Comparison of ENCODE assay signal across 9 mouse cellular contexts in genomic region chr7:30421890-30422435, GRCm38 (mm10). TPM values are rescaled to one million over a fixed set of nuclear protein-coding genes. Genes with fewer than 3 reads are reported as not detected.
DNase-seq lines count a peak whose midpoint lies in the region; ATAC-seq and TF ChIP-seq lines count a peak whose summit lies in the region.
"Had no signal": no experiment of that assay in that cellular context is flagged by ENCODE, and none has a peak within 500 bp of the region (broad histone marks: within the 10 kb centered on the region; RNA-seq: fewer than 3 reads in every experiment).

No protein-coding gene starts in this region.

- H3K36me3 ChIP-seq in heart, embryonic 14.5 days (ENCODE audit: control insufficient read depth, insufficient read depth, low read length): peaks cover 9% of the 10 kb centered on the region
- peaks cover 8% of the 10 kb centered on the region; the same call in 1 of the 2 replicates for H3K36me3 ChIP-seq in liver, embryonic 11.5 days (ENCODE audit: control insufficient read depth, insufficient read depth, low read length)
- no peaks in the 10 kb centered on the region for H3K36me3 ChIP-seq in myocyte (ENCODE audit: control insufficient read depth, insufficient read depth)

- H3K4me2 ChIP-seq in heart, embryonic 14.5 days (ENCODE audit: low read length): peak overlapping the region; percentile 81
- H3K4me2 ChIP-seq in liver, embryonic 11.5 days: peak overlapping the region; percentile 74
- peak overlapping the region; percentile 45 for H3K4me2 ChIP-seq in myocyte (ENCODE audit: low read depth)

- H3ac ChIP-seq in myocyte (ENCODE audit: control insufficient read depth, insufficient read length): no peak overlapping the region

- H3K27ac ChIP-seq in brown adipose tissue, adult 24 weeks (replicated peaks; ENCODE audit: low read depth, low read length): peak overlapping the region; percentile 79
- H3K27ac ChIP-seq in heart, embryonic 14.5 days (replicated peaks in 1 of 2; ENCODE audit: control insufficient read depth in 1 of 2, insufficient read depth in 1 of 2, low read depth in 2 of 2, low read length in 2 of 2): no peak overlapping the region; a peak in 1 of 4 replicates
- H3K27ac ChIP-seq in liver, embryonic 11.5 days (ENCODE audit: low read depth, low read length): no peak overlapping the region

- peaks cover 10% of the 10 kb centered on the region for H3K27me3 ChIP-seq in heart, embryonic 14.5 days (ENCODE audit: control insufficient read depth, insufficient read depth, low read length)
- H3K27me3 ChIP-seq in liver, embryonic 11.5 days (replicated peaks; ENCODE audit: control insufficient read depth, insufficient read depth, low read length): no peaks in the 10 kb centered on the region
- H3K27me3 ChIP-seq in myocyte (ENCODE audit: control insufficient read depth, insufficient read depth, insufficient read length): peaks cover 63% of the 10 kb centered on the region

- no peaks in the 10 kb centered on the region for H3K4me1 ChIP-seq in brown adipose tissue, adult 24 weeks (ENCODE audit: control insufficient read depth, insufficient read depth, insufficient read length, low read length)
- peaks cover 0 to 13% of the 10 kb centered on the region in 2 experiments; a peak in 2 of 4 replicates for H3K4me1 ChIP-seq in heart, embryonic 14.5 days (ENCODE audit: control insufficient read depth in 2 of 2, insufficient read depth in 2 of 2, low read length in 2 of 2)
- H3K4me1 ChIP-seq in liver, embryonic 11.5 days (replicated peaks; ENCODE audit: control insufficient read depth, insufficient read depth, low read length): 0 out of 2 replicates have a peak, but pooled peaks cover 5% of the 10 kb centered on the region

- WGBS in heart, embryonic 14.5 days: under 1% methylated on average over 45 of the region's 45 CpGs
- WGBS in liver, embryonic 11.5 days: under 1% methylated on average over 45 of the region's 45 CpGs

- H3K9me3 ChIP-seq in heart, embryonic 14.5 days (ENCODE audit: control insufficient read depth, low read length): peaks cover 8% of the 10 kb centered on the region
- H3K9me3 ChIP-seq in liver, embryonic 11.5 days (ENCODE audit: control insufficient read depth, low read length): no peaks in the 10 kb centered on the region

- peak overlapping the region; percentile 67 for H3K9ac ChIP-seq in heart, embryonic 14.5 days (ENCODE audit: low read length)
- H3K9ac ChIP-seq in liver, embryonic 11.5 days (ENCODE audit: low read depth, low read length): peak overlapping the region; percentile 50

- TF ChIP-seq POLR2A in myocyte (IDR thresholded peaks at IDR 0.05; ENCODE audit: insufficient read length, low read depth): no peak

- ATAC-seq in CD4-positive, CD25-positive, alpha-beta regulatory T cell, adult 4 months: peak; percentile 71
- ATAC-seq in erythroid progenitor cell, adult 5-6 weeks (replicated peaks; ENCODE audit: low FRiP score, poor library complexity, severe bottlenecking): peak; percentile 49; the same call in 1 of the 2 replicates
- ATAC-seq in heart, embryonic 14.5 days (ENCODE audit: insufficient number of reproducible peaks, insufficient read depth, low FRiP score, low read depth): peak; percentile 23; the same call in 1 of the 2 replicates
- ATAC-seq in liver, embryonic 11.5 days (replicated peaks; ENCODE audit: low FRiP score): peak; percentile 65

- H3K79me2 ChIP-seq in myocyte (ENCODE audit: control insufficient read depth, insufficient read depth): no peaks in the 10 kb centered on the region

- DNase-seq in kidney, postnatal 10 days: peak; percentile 92
- peak; percentile 79 for DNase-seq in liver, embryonic 11.5 days (ENCODE audit: low spot score)
- DNase-seq in spleen, postnatal 4 days (ENCODE audit: low spot score in 2 of 2): peak; percentile 86 to 92

- peak overlapping the region; percentile 60 for H3K4me3 ChIP-seq in brown adipose tissue, adult 24 weeks (ENCODE audit: insufficient read depth, low read depth, low read length)
- peak overlapping the region; percentile 48 to 53 for H3K4me3 ChIP-seq in heart, embryonic 14.5 days (ENCODE audit: control insufficient read depth in 1 of 2, insufficient read depth in 1 of 2, low read depth in 1 of 2, low read length in 2 of 2)
- peak overlapping the region; percentile 48 for H3K4me3 ChIP-seq in liver, embryonic 11.5 days (ENCODE audit: low read depth, low read length)
- no peak overlapping the region for H3K4me3 ChIP-seq in myocyte

TF ChIP-seq in myocyte, 11 proteins besides CTCF, POLR2A, EP300 and RAD21:
- no peak for TF ChIP-seq USF1 (IDR thresholded peaks at IDR 0.05; ENCODE audit: low read depth)
- TF ChIP-seq MYOG (IDR thresholded peaks at IDR 0.05; ENCODE audit: control insufficient read depth in 1 of 3, insufficient read depth in 1 of 3, insufficient read length in 2 of 3, low read depth in 2 of 3): no peak
- no peak for TF ChIP-seq SRF (IDR thresholded peaks at IDR 0.05; ENCODE audit: control insufficient read depth, insufficient read length, low read depth)
- TF ChIP-seq TCF12 (IDR thresholded peaks at IDR 0.05; ENCODE audit: insufficient read depth, poor library complexity, severe bottlenecking): no peak
- TF ChIP-seq REST (IDR thresholded peaks at IDR 0.05; ENCODE audit: insufficient read depth, insufficient read length): no peak
- TF ChIP-seq CEBPB (IDR thresholded peaks at IDR 0.05; ENCODE audit: insufficient read depth, poor library complexity, severe bottlenecking): no peak
- no peak for TF ChIP-seq MAX (IDR thresholded peaks at IDR 0.05; ENCODE audit: low read depth)
- TF ChIP-seq MYOD1 (IDR thresholded peaks at IDR 0.05; ENCODE audit: control insufficient read depth in 1 of 3, insufficient read length in 2 of 3, low read depth in 2 of 3): no peak
- no peak for TF ChIP-seq TCF3 (IDR thresholded peaks at IDR 0.05; ENCODE audit: insufficient read length, low read depth)
- TF ChIP-seq E2F4 (IDR thresholded peaks at IDR 0.05; ENCODE audit: insufficient read depth): no peak
- TF ChIP-seq POLR2AphosphoS2 (IDR thresholded peaks at IDR 0.05; ENCODE audit: insufficient read length, low read depth): no peak

RNA-seq across cellular contexts. Expression of gene Nfkbid, which starts 0.4 kb away (rescaled TPM):
- polyA plus RNA-seq in CD4-positive, CD25-positive, alpha-beta regulatory T cell, adult 4 months (2017; shearing (Covaris generic)): 10 to 100 TPM; 39.2 to 44.4 TPM
- 0.67 and 1.6 TPM in 2 replicates for polyA plus RNA-seq in brown adipose tissue, adult 24 weeks (2012; ENCODE audit: insufficient read depth, insufficient read length, missing spikeins)
- total RNA-seq in erythroid progenitor cell, adult 5-6 weeks (2015; ENCODE audit: low replicate concordance): 7.2 and 20.1 TPM in 2 replicates
- total RNA-seq in erythroid progenitor cell, adult 5-6 weeks (2017; ENCODE audit: low replicate concordance): 2.6 and 4.1 TPM in 2 replicates
- polyA plus RNA-seq in heart, embryonic 14.5 days (2014; fragmentation: Nextera tagmentation; extraction: Ambion mirVana): 1.00 and 1.1 TPM in 2 replicates
- polyA plus RNA-seq in liver, embryonic 11.5 days (2014; fragmentation: Nextera tagmentation; extraction: Ambion mirVana): 1.8 and 3.6 TPM in 2 replicates
- polyA plus RNA-seq in myocyte (2012; fragmentation: generic; extraction: Trizol): 0.07 TPM

RNA-seq across cellular contexts. Expression of gene Hcst, which starts 2.3 kb away (rescaled TPM):
- 100 to 1,000 TPM; 356 to 434 TPM for polyA plus RNA-seq in CD4-positive, CD25-positive, alpha-beta regulatory T cell, adult 4 months (2017; shearing (Covaris generic))
- polyA plus RNA-seq in brown adipose tissue, adult 24 weeks (2012; ENCODE audit: insufficient read depth, insufficient read length, missing spikeins): 2.5 and 2.8 TPM in 2 replicates
- 3.6 and 18.0 TPM in 2 replicates for total RNA-seq in erythroid progenitor cell, adult 5-6 weeks (2015; ENCODE audit: low replicate concordance)
- 4.1 TPM in 1 of 2 replicates, not detected in the other for total RNA-seq in erythroid progenitor cell, adult 5-6 weeks (2017; ENCODE audit: low replicate concordance)
- polyA plus RNA-seq in heart, embryonic 14.5 days (2014; fragmentation: Nextera tagmentation; extraction: Ambion mirVana): 0.54 and 0.89 TPM in 2 replicates
- polyA plus RNA-seq in liver, embryonic 11.5 days (2014; fragmentation: Nextera tagmentation; extraction: Ambion mirVana): 2.2 and 2.9 TPM in 2 replicates
- polyA plus RNA-seq in myocyte (2012; fragmentation: generic; extraction: Trizol): not detected

RNA-seq across cellular contexts. Expression of gene Tyrobp, which starts 8.4 kb away (rescaled TPM):
- 1 to 10 TPM; 6.4 to 7.1 TPM for polyA plus RNA-seq in CD4-positive, CD25-positive, alpha-beta regulatory T cell, adult 4 months (2017; shearing (Covaris generic))
- polyA plus RNA-seq in brown adipose tissue, adult 24 weeks (2012; ENCODE audit: insufficient read depth, insufficient read length, missing spikeins): 34.6 and 43.0 TPM in 2 replicates
- total RNA-seq in erythroid progenitor cell, adult 5-6 weeks (2015; ENCODE audit: low replicate concordance): 243 and 282 TPM in 2 replicates
- total RNA-seq in erythroid progenitor cell, adult 5-6 weeks (2017; ENCODE audit: low replicate concordance): 60.1 and 77.1 TPM in 2 replicates
- 37.1 and 44.5 TPM in 2 replicates for polyA plus RNA-seq in heart, embryonic 14.5 days (2014; fragmentation: Nextera tagmentation; extraction: Ambion mirVana)
- 60.6 and 61.9 TPM in 2 replicates for polyA plus RNA-seq in liver, embryonic 11.5 days (2014; fragmentation: Nextera tagmentation; extraction: Ambion mirVana)
- polyA plus RNA-seq in myocyte (2012; fragmentation: generic; extraction: Trizol): not detected

RNA-seq across cellular contexts. Expression of gene Aplp1, which starts 23.4 kb away (rescaled TPM):
- 1 to 10 TPM; 3.1 to 3.5 TPM for polyA plus RNA-seq in CD4-positive, CD25-positive, alpha-beta regulatory T cell, adult 4 months (2017; shearing (Covaris generic))
- polyA plus RNA-seq in brown adipose tissue, adult 24 weeks (2012; ENCODE audit: insufficient read depth, insufficient read length, missing spikeins): 0.44 and 0.92 TPM in 2 replicates
- total RNA-seq in erythroid progenitor cell, adult 5-6 weeks (2015; ENCODE audit: low replicate concordance): not detected in 2 replicates
- total RNA-seq in erythroid progenitor cell, adult 5-6 weeks (2017; ENCODE audit: low replicate concordance): not detected in 2 replicates
- 14.7 and 21.2 TPM in 2 replicates for polyA plus RNA-seq in heart, embryonic 14.5 days (2014; fragmentation: Nextera tagmentation; extraction: Ambion mirVana)
- polyA plus RNA-seq in liver, embryonic 11.5 days (2014; fragmentation: Nextera tagmentation; extraction: Ambion mirVana): 18.4 and 19.1 TPM in 2 replicates
- 0.26 TPM for polyA plus RNA-seq in myocyte (2012; fragmentation: generic; extraction: Trizol)

RNA-seq across cellular contexts. Expression of gene Kirrel2, which starts 35.5 kb away (rescaled TPM):
- polyA plus RNA-seq in CD4-positive, CD25-positive, alpha-beta regulatory T cell, adult 4 months (2017; shearing (Covaris generic)): not detected
- polyA plus RNA-seq in brown adipose tissue, adult 24 weeks (2012; ENCODE audit: insufficient read depth, insufficient read length, missing spikeins): not detected in 2 replicates
- total RNA-seq in erythroid progenitor cell, adult 5-6 weeks (2015; ENCODE audit: low replicate concordance): not detected in 2 replicates
- not detected in 2 replicates for total RNA-seq in erythroid progenitor cell, adult 5-6 weeks (2017; ENCODE audit: low replicate concordance)
- 0.05 and 0.26 TPM in 2 replicates for polyA plus RNA-seq in heart, embryonic 14.5 days (2014; fragmentation: Nextera tagmentation; extraction: Ambion mirVana)
- 0.22 and 0.95 TPM in 2 replicates for polyA plus RNA-seq in liver, embryonic 11.5 days (2014; fragmentation: Nextera tagmentation; extraction: Ambion mirVana)
- not detected for polyA plus RNA-seq in myocyte (2012; fragmentation: generic; extraction: Trizol)
- total RNA-seq: gastrocnemius, postnatal 36 days had no signal

Comparison
In these comparisons a context has a peak if more than half of its experiments do, and no peak if none do; other contexts are left out.
1. RNA of gene Hcst, which starts 2.3 kb away (polyA plus RNA-seq): 356 to 434 TPM in CD4-positive, CD25-positive, alpha-beta regulatory T cell, adult 4 months; 2.5 to 2.8 TPM in brown adipose tissue, adult 24 weeks, 2.2 to 2.9 TPM in liver, embryonic 11.5 days, 0.54 to 0.89 TPM in heart, embryonic 14.5 days and not detected in myocyte (single experiment); every median in the first group is over 10 times any median in the second.
2. Peak in every context shown above with its lines, with median percentiles within 50 percentile points of each other: ATAC-seq, H3K4me2 ChIP-seq and DNase-seq.